Mouse (Mus musculus) erythroid progenitor cell, adult 5-6 weeks (primary cell): ENCODE data around the gene Foxn4. TPM values are rescaled to one million over a fixed set of nuclear protein-coding genes. Genes with fewer than 3 reads are reported as not detected.
A peak's percentile ranks its signal among the peaks of the same experiment; 100 is the strongest.

ENCODE experiments used
- ATAC-seq: replicated peaks from 2 replicates; pipeline ENCODE4 v1.8.0; 2016; ENCODE audit warnings: moderate number of reproducible peaks, mild to moderate bottlenecking, moderate TSS enrichment, inconsistent platforms; ENCODE audit not compliant: poor library complexity, low FRiP score, severe bottlenecking
- total RNA-seq, 2 experiments: library from RNA; stranded (forward) in 1 of 2; stranded (reverse) in 1 of 2; fragments of 150-400 nt in 1 of 2; fragments of 186-747, 209-891 nt in 1 of 2; gene quantifications; 2 replicates each; pipeline versions ENCODE4 v1.2.3 to v1.2.4; 2015 to 2017; ENCODE audit warnings: low replicate concordance in 2 of 2

Gene Foxn4
- total RNA-seq, 2 experiments from 2014 or later, result not detected

DNA sequence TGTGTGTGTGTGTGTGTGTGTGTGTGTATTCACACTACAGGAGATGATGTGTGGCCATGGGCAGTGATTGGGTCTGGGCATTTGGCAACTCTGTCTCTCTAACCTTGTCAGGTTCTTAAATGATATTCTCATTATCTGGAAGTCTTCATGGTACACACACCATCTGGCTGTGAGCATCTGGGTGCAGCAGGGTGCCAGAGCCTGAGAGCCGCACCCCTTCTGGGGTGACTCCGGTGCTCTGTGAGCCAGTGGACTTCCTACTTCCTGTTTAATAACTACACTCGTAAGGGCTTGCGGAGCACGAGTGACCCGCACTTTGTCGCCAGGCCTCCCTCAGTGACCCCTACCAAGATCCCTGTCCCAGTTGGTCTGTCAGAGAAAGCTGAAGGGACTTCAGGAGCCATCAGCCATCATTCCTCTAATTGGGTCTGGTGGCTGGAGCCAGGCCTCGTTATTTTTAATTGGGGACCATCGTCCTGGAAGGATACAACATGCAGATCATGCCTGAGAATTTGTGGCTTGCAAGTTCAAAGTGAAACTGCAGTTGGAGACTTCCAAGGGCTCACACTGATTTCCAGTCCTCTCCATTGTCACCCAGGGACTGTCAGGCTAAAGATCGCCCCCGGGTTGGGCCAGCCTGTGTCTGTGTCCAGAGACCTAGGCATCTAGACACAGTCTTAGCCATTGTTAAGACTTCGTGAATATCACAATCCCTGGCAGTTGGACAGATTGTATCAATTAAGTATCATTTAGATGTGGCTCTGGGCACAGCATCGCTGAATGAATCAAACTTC is 11.2 kb upstream of the Foxn4 start:
- no peak for ATAC-seq

DNA sequence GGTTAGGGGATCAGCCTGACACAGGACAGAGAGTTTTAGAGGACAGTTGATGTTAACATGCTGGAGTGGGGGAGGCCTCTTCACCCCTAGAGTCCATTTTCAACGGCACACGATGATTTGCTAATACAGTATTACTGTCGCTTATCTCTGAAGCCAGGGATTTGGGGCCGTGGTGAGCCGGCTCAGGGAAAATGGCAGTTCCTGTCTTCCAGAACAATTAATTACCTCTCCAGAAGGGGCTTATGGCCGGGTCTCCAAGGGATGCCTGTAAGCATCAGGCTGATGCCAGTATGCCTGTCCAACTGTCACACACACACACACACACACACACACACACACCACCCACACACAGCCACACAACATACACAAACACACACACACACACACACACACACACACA is 8.7 kb upstream of the Foxn4 start:
- no peak for ATAC-seq

DNA sequence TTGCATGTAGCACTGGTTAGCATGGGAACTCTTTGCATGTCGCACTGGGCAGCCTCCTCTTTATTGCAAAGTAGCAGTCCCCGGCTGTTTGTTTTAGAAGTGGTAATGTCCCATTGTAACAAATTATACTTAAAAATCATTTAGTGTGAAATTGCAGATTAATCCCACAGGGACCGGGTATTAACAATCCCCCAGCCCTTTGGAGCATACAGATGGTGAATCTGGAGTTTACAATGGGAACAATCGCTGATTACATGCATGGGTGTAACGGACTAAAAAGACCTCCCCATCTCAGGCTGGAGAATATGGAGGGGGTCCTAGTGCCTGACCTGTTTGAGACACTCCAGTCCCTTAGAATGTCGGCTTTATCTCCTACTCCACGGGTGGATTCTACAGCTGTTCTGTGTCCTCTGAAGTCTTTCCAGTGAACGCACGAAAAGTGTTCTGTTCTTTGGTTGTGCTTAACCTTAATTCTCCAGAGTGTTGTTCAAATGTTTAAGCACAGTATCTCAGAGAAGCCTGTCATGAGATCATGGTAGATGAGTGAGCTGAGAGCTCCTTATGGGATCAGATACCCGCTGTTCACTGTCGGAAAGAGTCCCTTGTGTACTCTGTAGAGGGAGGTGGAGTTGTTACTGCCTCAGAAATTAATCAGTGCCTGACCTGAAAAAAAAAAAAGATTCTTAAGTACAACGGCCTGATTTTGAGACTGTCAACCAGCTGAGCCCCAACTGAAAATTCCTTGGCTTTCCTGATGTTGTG is 6.0 kb upstream of the Foxn4 start:
- ATAC-seq, result no peak

DNA sequence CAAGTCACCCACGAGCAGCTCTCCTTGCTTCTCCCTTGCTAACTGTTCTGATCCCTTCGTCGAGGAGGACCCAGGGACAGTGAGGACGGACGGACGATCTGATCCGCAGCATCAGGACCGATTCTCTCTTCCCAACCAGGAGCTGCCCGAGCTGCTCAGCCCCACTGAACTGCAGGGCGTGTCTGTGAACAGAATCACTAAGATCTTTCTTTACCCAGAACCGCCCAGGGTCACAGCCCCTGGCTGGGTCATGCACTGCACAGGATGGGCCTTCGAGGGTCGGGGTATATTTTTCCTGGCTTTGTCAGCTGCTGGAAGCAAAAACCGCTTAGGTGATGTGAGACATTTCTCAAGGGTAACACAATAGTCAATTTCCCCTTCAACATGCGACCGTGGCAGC is 2.4 kb upstream of the Foxn4 start:
- no peak for ATAC-seq

DNA sequence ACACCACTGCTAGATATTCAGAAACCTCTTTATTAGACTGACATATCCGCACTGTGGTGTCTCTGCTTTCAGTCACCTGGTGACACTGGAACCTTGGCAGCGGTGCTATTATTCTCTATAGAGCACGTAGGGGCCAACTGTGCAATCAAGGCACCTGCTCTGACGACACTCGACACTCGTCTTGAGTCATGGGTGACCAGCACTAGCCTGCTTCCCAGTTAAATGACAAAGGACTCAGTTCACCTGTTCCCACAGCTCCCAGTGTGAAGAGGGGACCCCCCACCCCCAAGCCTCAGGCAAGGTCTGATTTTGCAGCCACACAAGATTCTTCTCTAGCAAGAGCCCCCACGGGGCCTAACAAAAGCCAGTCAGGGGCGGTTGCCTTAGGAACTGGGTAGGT is 1.7 kb upstream of the Foxn4 start:
- ATAC-seq, result no peak

DNA sequence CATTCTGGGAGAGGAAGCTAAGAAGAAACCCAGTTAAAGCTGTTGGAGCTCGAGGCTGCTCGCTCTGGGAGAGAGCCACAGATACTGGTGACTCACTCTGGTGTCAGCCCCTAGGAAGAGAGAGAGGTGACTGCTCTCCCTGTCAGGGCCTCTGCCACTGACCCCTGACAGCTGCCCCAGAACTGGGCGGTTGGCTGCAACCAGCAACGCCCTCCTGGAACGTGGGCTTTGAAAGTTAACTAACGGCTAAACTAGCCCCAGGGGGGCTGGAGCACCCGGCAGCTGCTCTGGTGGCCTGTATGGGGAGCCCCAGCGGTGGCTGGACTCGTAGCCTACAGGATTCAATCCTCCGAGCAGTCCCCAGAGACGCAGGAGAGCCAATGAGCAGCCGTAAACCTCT is 3.6 kb downstream of the Foxn4 start:
- ATAC-seq, result no peak

DNA sequence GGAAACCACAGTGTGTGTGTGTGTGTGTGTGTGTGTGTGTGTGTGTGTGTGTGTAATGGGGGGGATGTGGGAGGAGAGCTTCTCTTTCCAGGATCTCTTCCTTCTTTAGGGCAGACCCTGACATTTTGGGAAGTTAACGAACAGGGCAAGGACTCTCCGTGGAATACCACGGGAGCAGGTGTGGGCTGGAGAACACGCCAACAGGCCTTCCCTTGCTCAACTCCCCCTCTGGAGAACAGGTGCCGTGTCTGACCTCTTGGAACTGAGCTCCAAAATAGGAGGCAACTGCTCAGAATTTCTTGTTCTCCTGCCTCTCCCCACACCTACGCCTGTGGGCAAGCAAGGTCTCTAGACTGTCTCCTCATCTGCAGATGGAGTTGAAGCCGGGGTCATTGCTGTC is 4.1 kb downstream of the Foxn4 start:
- ATAC-seq, result no peak

DNA sequence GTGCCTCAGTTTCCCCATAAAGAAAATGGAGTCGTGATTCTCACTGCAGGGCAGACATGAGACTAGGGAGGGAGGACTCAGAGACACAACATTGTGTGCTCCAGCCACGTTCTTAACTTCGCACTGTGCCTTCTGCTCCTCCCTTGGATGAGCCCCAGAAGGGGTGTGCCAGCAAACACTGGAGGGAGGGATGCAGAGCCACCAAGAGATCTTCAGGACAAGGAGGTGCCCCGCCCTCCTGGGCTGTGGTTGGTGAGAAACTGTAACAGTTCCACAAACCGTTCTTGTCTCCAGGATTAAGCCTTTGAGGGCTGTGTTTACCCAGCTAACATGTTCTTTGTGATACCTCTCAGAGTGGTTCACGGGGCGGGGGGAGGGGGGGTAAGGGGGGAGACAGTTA is 5.0 kb downstream of the Foxn4 start:
- ATAC-seq, result no peak

DNA sequence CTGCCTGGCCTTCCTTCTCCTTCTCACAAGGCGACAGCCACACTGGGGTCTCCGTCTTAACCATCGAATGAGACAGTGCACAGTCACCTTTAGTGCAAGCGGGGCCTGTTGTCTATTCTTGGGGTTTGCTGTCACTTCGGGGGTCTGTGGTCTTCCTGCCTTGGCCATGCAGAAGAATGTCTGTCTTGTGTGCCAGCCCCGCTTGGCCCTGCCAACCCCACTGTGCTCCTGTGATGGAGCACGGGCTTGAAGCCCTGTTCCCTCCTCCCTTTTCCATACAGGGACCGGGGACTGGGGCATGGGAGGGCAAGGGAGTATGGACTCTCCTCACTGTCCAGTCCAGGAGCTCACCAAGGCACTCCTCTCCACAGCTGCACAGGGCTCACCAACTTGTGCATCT is 8.8 kb downstream of the Foxn4 start:
- ATAC-seq, result no peak

DNA sequence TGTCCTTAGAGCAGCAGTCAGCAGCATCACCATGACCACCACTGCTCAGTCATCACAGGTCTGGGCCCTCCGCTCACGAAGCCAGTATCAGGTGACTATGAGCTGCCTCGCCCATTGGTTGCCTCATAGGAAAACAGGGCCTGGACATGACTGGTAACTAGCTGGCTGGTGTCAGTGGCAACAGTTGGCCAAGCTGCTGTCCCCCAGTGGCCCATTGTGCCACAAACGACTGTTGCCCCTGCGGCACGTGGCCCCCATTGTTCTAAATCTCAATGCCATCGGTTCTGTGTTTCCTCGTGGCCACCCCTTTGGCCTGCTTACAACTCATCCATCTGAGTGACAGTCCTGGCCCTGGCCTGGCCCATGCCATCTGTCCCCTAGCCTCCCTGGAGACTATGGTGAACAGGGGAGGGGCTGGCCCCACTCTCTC is 9.6 kb downstream of the Foxn4 start:
- no peak for ATAC-seq

DNA sequence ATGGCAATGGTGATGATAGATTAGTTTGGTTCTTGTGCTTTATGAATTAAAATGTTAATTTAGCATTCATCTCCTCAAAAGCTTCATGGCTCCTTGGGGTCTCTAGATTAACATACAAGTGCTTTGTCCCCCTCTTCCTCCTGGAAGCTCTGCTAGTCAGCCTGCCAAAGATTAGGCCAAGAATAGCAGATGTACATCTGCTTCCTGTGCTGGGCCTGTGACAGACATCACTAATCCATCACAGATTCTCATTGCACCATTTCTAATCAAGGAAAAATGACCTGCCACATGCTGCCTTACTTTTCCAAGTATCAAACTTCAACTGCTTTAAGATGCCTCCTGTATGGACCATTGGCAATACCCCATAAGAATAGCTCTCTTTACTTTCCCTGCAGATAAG is 12.1 kb downstream of the Foxn4 start:
- ATAC-seq, result no peak

DNA sequence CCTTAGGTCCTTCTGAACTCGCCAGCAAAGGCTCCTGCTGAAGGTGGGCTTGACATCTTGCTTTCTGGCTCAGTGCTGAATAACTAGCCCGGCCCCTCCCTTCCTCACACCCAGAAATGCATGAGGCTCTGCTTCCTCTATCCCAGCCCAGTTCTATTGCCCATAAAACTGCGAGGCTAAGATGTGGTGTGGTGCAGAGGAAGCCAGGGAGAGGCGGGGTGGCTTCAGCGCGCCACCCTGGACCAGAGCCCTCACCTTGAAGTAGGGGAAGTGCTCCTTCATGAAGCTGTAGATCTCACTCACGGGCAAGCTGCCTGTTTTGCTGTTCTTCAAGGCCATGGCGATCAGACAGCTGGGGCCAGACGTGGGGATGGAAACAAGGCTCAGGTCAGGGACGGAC is 14.1 kb downstream of the Foxn4 start:
- no peak for ATAC-seq

DNA sequence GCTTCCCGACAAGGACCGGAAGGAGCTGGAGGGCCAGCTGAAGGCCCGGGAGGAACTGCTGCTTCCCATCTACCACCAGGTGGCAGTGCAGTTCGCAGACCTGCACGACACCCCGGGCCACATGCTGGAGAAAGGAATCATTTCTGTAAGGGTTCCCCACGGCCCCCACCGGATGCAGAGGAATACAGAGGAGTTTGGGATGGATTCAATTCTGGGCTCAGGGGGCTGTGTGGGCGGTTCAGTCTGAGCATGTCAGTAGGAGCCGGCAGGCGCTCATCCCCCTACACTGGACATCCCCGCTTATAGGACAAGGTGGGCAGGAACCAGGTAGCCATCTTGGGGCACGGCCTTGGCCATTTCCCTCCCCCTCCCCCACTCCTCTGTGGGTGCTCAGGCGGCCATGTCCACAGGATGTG is 25.4 kb downstream of the Foxn4 start:
- no peak for ATAC-seq

DNA sequence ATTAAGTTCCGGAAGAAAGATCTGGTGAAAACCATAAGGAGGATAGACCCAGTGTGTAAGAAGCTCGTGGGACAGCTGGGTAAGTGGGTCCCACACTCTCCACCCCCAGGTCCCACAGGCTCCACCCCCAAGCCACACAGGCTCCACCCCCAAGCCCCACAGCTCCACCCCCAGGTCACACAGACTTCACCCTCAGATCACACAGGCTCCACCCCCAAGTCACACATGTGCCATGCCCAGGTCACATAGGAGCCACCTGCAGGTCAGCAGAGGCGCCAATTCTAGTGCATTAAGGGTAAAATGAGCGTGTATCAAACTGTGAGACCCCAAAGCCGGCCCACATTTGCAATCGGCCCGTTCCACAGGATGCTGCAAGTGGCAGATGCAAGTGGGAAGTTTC is 27.1 kb downstream of the Foxn4 start:
- ATAC-seq, result no peak

DNA sequence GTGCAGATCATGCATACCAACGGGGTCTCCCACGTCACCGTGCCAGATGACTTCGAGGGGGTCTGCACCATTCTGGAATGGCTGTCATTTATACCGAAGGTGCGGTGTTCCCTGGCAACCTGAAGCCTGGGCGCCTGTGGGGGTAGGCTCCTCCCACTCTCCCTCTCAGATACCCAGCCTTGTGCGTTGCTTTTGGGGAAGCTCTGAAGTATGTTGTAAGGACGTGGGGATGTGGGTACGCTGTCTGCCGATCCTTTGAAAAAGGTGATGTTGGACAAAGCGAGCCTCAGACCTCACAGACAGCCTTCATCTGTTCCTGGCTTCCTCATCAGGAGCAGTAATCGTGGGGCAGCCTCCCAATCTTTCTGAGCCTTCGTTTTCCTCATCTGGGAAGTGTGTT is 33.9 kb downstream of the Foxn4 start:
- ATAC-seq, result no peak

DNA sequence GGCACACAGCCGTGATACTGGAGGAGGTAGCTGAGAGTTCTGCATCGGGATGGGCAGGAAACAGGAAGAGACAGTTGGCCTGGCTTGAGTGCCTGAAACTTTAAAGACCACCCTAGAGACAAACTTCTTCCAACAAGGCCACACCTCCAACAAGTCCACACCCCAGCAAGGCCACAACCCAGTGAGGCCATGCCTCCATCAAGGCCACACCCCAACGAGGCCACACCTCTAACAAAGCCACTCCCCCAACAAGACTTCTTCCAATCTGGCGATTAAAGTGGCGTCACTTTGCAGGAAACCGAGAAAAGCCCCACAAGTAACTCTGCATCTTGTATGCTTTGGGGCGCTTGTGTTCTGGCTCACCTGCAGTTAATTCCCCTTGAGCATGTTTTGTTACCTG is 34.7 kb downstream of the Foxn4 start:
- ATAC-seq, result no peak

DNA sequence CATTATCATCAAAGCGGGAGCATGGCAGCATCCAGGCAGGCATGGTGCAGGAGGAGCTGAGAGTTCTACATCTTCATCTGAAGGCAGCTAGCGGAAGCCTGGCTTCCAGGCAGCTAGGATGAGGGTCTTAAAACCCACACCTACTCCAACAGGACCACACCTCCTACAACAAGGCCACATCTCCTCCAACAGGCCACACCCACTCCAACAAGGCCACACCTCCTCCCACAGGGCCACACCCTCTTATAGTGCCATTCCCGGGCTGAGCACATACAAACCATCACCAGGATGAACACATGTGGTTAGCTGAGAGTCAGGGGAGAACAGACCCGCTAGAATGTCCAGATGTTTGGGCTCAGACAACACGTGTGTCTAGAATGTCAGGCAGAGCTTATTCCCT is 44.7 kb downstream of the Foxn4 start:
- ATAC-seq, result no peak

DNA sequence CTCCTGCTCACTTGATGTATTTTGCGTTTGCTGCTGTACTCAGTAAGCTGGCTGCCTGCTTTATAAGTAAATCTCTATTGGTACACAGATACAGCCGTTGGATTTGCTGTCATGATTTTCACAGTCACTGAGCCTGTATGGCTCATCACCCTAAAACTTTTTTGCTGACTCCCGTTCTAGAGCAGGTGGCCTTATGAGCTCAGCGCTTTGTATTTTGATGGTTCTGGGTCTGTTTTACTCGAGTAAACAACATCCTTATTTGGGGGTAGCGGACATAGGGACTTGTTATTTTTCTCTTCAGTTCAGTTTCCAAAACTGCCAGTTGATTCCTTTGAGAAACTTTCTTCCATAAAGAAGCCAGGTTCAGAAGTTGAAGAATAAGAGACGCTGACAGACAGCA is 47.6 kb downstream of the Foxn4 start:
- no peak for ATAC-seq

DNA sequence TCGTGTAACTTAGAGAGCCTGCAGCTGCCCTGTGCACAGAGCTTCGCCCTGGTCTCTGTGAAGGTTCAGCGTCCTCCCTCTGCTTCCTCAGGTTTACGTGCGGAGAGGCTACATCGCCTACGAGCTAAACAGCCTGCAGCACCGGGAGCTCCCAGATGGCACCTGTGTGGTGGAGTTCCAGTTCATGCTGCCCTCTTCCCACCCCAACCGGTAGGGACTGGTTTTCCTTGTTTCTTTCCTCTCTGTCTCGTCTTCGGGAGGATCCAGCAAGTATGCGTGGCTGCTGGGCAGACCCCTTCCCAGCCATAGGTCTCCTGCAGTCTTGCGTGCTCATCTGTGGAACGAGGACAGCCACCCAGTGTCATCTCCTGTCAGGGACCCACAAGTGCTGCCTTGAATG is 54.8 kb downstream of the Foxn4 start:
- ATAC-seq, result no peak

DNA sequence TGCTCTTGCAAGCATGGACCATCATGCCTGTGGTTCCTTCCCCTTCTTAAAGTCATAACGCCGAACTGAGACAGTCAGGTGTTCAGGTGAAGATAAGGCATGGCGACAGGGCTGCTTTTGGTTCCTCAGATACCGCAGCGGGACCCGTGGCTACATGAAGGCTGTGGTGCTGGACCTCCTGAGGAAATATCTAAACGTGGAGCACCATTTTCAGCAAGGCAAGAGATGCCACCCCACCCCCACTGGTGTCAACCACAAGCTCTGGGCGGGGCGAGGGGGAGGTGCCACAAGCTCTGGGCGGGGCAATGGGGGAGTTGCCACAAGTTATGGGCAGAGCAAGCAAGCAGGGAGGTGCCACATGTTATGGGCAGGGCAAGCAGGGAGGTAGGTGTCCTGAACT is 60.4 kb downstream of the Foxn4 start:
- peak; percentile 43 for ATAC-seq

DNA sequence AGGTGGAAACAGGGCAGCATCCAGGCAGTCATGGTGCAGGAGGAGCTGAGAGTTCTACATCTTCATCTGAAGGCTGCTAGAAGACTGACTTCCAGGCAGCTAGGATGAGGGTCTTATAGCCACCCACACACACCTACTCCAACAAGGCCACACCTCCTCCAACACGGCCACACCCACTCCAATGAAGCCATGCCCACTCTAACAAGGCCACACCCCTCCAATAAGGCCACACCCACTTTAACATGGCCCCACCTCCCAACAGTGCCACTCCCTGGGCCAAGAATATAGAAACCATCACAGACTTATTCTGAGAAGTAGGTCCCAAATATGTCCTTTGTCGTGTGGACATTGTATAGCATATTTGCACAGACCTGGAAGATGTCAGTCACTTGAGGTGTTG is 67.4 kb downstream of the Foxn4 start:
- ATAC-seq, result no peak
